Mouse (Mus musculus): ENCODE results near the gene Rpp14. TPM values are rescaled to one million over a fixed set of nuclear protein-coding genes. Genes with fewer than 3 reads are reported as not detected.

The Rpp14 gene
- 13.7 TPM for total RNA-seq (2023)

DNA sequence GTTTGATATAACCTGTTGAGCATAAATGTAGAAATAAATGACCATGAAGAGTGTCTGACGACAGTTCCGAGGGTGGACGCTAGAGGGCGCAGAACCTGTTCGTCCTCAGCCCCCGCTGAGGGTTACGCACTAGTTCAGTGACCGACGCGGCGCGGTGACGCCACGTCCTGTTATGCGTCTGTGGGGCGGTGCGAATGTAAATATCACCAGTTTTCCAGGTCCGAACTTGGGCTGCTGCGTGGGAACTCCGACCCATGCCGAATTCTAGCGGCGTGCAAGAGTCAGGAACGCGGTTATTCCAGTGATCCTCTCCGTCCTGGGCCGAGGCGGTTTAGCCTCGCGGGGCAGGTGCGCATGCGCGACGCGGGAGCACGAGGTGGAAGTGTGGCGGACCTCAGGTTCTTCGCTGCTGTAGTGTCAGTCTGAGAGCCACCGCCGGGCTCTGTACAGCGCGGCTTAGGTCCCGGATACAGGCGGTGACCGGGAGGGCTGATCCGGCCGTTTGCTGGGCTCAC, at the start of gene Rpp14:
Rpp14 (plus strand) TSS at position 203 of the 515 bp plus-strand sequence.

DNA sequence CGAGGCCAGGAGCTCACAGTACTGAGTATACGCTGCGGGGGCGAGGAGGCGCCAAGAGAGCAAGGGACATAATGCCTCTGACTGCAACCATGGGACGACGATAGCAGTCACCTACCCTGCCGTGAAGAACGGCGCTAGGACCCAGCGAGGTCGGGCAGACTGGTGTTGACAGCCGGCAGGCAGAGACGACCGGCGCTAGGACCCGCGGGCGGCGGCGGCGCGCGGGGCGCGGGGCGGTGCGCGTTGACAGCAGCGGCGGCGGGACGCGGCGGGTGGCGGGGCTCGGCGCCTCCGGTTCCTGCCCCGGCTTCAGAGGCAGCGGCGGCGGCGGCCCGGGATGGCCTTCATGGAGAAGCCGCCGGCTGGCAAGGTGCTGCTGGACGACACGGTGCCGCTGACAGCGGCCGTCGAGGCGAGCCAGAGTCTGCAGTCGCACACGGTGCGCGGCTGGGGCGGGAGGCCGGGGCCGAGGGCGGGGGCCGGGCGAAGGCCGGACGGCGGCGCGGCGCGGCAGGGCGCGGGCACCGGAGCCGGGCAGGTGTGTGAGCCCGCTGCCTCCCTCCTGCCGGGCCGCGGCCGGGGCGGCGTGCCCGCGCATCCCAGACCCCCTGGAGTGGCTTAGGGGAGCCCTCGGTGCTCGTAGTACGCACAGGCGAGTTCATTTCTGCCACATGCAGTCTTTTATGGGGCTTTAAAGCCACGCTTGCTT, 18.0 kb downstream of the Rpp14 start, which contains the start of gene Pxk:
Pxk (plus strand) TSS at position 234 of the 709 bp plus-strand sequence.

Other genes starting within 250 kb of the Rpp14 start
- not detected for gene Gm45521, start 123.1 kb upstream of the Rpp14 start, total RNA-seq (2023)
- gene Dnase1l3, start 85.8 kb upstream of the Rpp14 start, total RNA-seq (2023): 2.6 TPM
- gene Abhd6, start 77.5 kb upstream of the Rpp14 start, total RNA-seq (2023): 12.5 TPM
- 60.2 TPM for gene Pxk, start 17.8 kb downstream of the Rpp14 start, total RNA-seq (2023)
- gene Pdhb, start 92.7 kb downstream of the Rpp14 start, total RNA-seq (2023): 113 TPM
- 10.0 TPM for gene Kctd6, start 133.8 kb downstream of the Rpp14 start, total RNA-seq (2023)
- not detected for gene Acox2, start 179.0 kb downstream of the Rpp14 start, total RNA-seq (2023)
- gene Fam107a, start 237.7 kb downstream of the Rpp14 start, total RNA-seq (2023): not detected

All from CD8-positive naive resting alpha-beta T cell, adult 57 days (primary cell).